9 mouse cellular contexts compared by ENCODE assay signal in genomic region chr11:32340476-32341473, GRCm38 (mm10). TPM values are rescaled to one million over a fixed set of nuclear protein-coding genes. Genes with fewer than 3 reads are reported as not detected.
A peak's percentile ranks its signal among the peaks of the same experiment; 100 is the strongest.
DNase-seq lines count a peak whose midpoint lies in the region; ATAC-seq and TF ChIP-seq lines count a peak whose summit lies in the region.
"Had no signal": no experiment of that assay in that cellular context is flagged by ENCODE, and none has a peak within 500 bp of the region (broad histone marks: within the 10 kb centered on the region; RNA-seq: fewer than 3 reads in every experiment).

No protein-coding gene starts in this region.

- H3K9me3 ChIP-seq in forebrain, postnatal 0 days (ENCODE audit: low read length) = no peaks in the 10 kb centered on the region
- 0 out of 2 replicates have a peak, but pooled peaks cover 2% of the 10 kb centered on the region for H3K9me3 ChIP-seq in kidney, embryonic 14.5 days (ENCODE audit: control insufficient read depth, low read length)
- H3K9me3 ChIP-seq in midbrain, embryonic 12.5 days = no peaks in the 10 kb centered on the region

- no peak overlapping the region for H3K4me3 ChIP-seq in forebrain, postnatal 0 days (ENCODE audit: low read depth, low read length)
- H3K4me3 ChIP-seq in kidney, embryonic 14.5 days (ENCODE audit: low read length) = no peak overlapping the region
- H3K4me3 ChIP-seq in midbrain, embryonic 12.5 days = no peak overlapping the region
- H3K4me3 ChIP-seq: limb, embryonic 12.5 days had no signal

- H3K4me1 ChIP-seq in forebrain, postnatal 0 days (ENCODE audit: insufficient read depth) = no peaks in the 10 kb centered on the region
- peaks cover 20% of the 10 kb centered on the region; the same call in 1 of the 2 replicates for H3K4me1 ChIP-seq in kidney, embryonic 14.5 days (ENCODE audit: control insufficient read depth, insufficient read depth, low read length)
- no peaks in the 10 kb centered on the region for H3K4me1 ChIP-seq in midbrain, embryonic 12.5 days

- no peak overlapping the region for H3K27ac ChIP-seq in forebrain, postnatal 0 days (ENCODE audit: low read depth, low read length)
- peak overlapping the region; percentile 27; the same call in 1 of the 2 replicates for H3K27ac ChIP-seq in kidney, embryonic 14.5 days (ENCODE audit: low read depth, low read length)
- H3K27ac ChIP-seq in midbrain, embryonic 12.5 days (replicated peaks) = no peak overlapping the region
- H3K27ac ChIP-seq: limb, embryonic 12.5 days had no signal

- 48% methylated on average over 17 of the region's 17 CpGs for WGBS in forebrain, postnatal 0 days
- 20% methylated on average over 17 of the region's 17 CpGs for WGBS in kidney, embryonic 14.5 days
- WGBS in midbrain, embryonic 12.5 days = 46% methylated on average over 17 of the region's 17 CpGs

- H3K9ac ChIP-seq in forebrain, postnatal 0 days = no peak overlapping the region
- H3K9ac ChIP-seq in kidney, embryonic 14.5 days (ENCODE audit: low read depth, low read length) = no peak overlapping the region
- no peak overlapping the region for H3K9ac ChIP-seq in midbrain, embryonic 12.5 days (replicated peaks)
- H3K9ac ChIP-seq: limb, embryonic 12.5 days had no signal

- no peaks in the 10 kb centered on the region for H3K36me3 ChIP-seq in forebrain, postnatal 0 days (ENCODE audit: insufficient read depth)
- H3K36me3 ChIP-seq in kidney, embryonic 14.5 days (ENCODE audit: control insufficient read depth, insufficient read depth, low read length) = no peaks in the 10 kb centered on the region
- no peaks in the 10 kb centered on the region for H3K36me3 ChIP-seq in midbrain, embryonic 12.5 days
- H3K36me3 ChIP-seq: limb, embryonic 12.5 days had no signal

- H3K27me3 ChIP-seq in forebrain, postnatal 0 days (ENCODE audit: insufficient read depth, low read length) = no peaks in the 10 kb centered on the region
- H3K27me3 ChIP-seq in kidney, embryonic 14.5 days (ENCODE audit: control insufficient read depth, insufficient read depth, low read length) = no peaks in the 10 kb centered on the region
- no peaks in the 10 kb centered on the region for H3K27me3 ChIP-seq in midbrain, embryonic 12.5 days
- H3K27me3 ChIP-seq: limb, embryonic 12.5 days had no signal

- peak; percentile 56 to 72 for DNase-seq in cerebellum, postnatal 14 days
- no peak for DNase-seq in cerebellum, adult 11-12 months
- peak; percentile 56 for DNase-seq in urinary bladder, postnatal 14 days (ENCODE audit: low spot score)
- no peak for DNase-seq in urinary bladder, postnatal 10 days (ENCODE audit: low spot score)
- DNase-seq in forebrain, postnatal 0 days = peak; percentile 63
- DNase-seq in thymus, postnatal 14 days = peak; percentile 38

- ATAC-seq in forebrain, postnatal 0 days = peak; percentile 62
- peak; percentile 81 for ATAC-seq in kidney, embryonic 14.5 days (ENCODE audit: low FRiP score, low TSS enrichment)
- peak; percentile 54 for ATAC-seq in midbrain, embryonic 12.5 days (ENCODE audit: low FRiP score, low read depth)

- TF ChIP-seq CTCF in forebrain, postnatal 0 days (IDR thresholded peaks at IDR 0.05; ENCODE audit: low read depth) = peak; percentile 76

- no peak overlapping the region for H3K4me2 ChIP-seq in forebrain, postnatal 0 days (ENCODE audit: low read depth)
- no peak overlapping the region for H3K4me2 ChIP-seq in kidney, embryonic 14.5 days (replicated peaks; ENCODE audit: low read depth, low read length)
- no peak overlapping the region for H3K4me2 ChIP-seq in midbrain, embryonic 12.5 days (replicated peaks)
- H3K4me2 ChIP-seq: limb, embryonic 12.5 days had no signal

RNA-seq across cellular contexts. Expression of gene Sh3pxd2b, which starts 6.8 kb away (rescaled TPM):
- total RNA-seq in forebrain, postnatal 0 days (2014; rRNA removed) = 26.0 and 35.9 TPM in 2 replicates
- 5.7 and 7.4 TPM in 2 replicates for polyA plus RNA-seq in forebrain, postnatal 0 days (2015; fragmentation: Nextera tagmentation; extraction: Ambion mirVana)
- 19.1 and 25.2 TPM in 2 replicates for polyA plus RNA-seq in kidney, embryonic 14.5 days (2014; fragmentation: Nextera tagmentation; extraction: Ambion mirVana)
- 30.0 and 30.7 TPM in 2 replicates for polyA plus RNA-seq in midbrain, embryonic 12.5 days (2016; fragmentation: Nextera tagmentation; extraction: Ambion mirVana)

RNA-seq across cellular contexts. Expression of gene Hbq1a, which starts 40.9 kb away (rescaled TPM):
- 1.3 and 1.6 TPM in 2 replicates for total RNA-seq in forebrain, postnatal 0 days (2014; rRNA removed)
- polyA plus RNA-seq in forebrain, postnatal 0 days (2015; fragmentation: Nextera tagmentation; extraction: Ambion mirVana) = 2.3 and 2.6 TPM in 2 replicates
- 0.77 TPM in 1 of 2 replicates, not detected in the other for polyA plus RNA-seq in kidney, embryonic 14.5 days (2014; fragmentation: Nextera tagmentation; extraction: Ambion mirVana)
- polyA plus RNA-seq in midbrain, embryonic 12.5 days (2016; fragmentation: Nextera tagmentation; extraction: Ambion mirVana) = 0.75 and 0.92 TPM in 2 replicates
- polyA plus RNA-seq: limb, embryonic 12.5 days had no signal

RNA-seq across cellular contexts. Expression of gene Hba-a2, which starts 44.5 kb away (rescaled TPM):
- 789 and 953 TPM in 2 replicates for total RNA-seq in forebrain, postnatal 0 days (2014; rRNA removed)
- polyA plus RNA-seq in forebrain, postnatal 0 days (2015; fragmentation: Nextera tagmentation; extraction: Ambion mirVana) = 1,191 and 1,686 TPM in 2 replicates
- 5,998 and 6,905 TPM in 2 replicates for polyA plus RNA-seq in kidney, embryonic 14.5 days (2014; fragmentation: Nextera tagmentation; extraction: Ambion mirVana)
- polyA plus RNA-seq in midbrain, embryonic 12.5 days (2016; fragmentation: Nextera tagmentation; extraction: Ambion mirVana) = 6,134 and 7,278 TPM in 2 replicates

RNA-seq across cellular contexts. Expression of gene Hbq1b, which starts 54.0 kb away (rescaled TPM):
- 0.71 and 1.8 TPM in 2 replicates for total RNA-seq in forebrain, postnatal 0 days (2014; rRNA removed)
- 3.5 and 5.5 TPM in 2 replicates for polyA plus RNA-seq in forebrain, postnatal 0 days (2015; fragmentation: Nextera tagmentation; extraction: Ambion mirVana)
- 0.69 and 1.6 TPM in 2 replicates for polyA plus RNA-seq in kidney, embryonic 14.5 days (2014; fragmentation: Nextera tagmentation; extraction: Ambion mirVana)
- 3.4 and 4.3 TPM in 2 replicates for polyA plus RNA-seq in midbrain, embryonic 12.5 days (2016; fragmentation: Nextera tagmentation; extraction: Ambion mirVana)

RNA-seq across cellular contexts. Expression of gene Hba-a1, which starts 57.5 kb away (rescaled TPM):
- 405 and 563 TPM in 2 replicates for total RNA-seq in forebrain, postnatal 0 days (2014; rRNA removed)
- polyA plus RNA-seq in forebrain, postnatal 0 days (2015; fragmentation: Nextera tagmentation; extraction: Ambion mirVana) = 490 and 723 TPM in 2 replicates
- polyA plus RNA-seq in kidney, embryonic 14.5 days (2014; fragmentation: Nextera tagmentation; extraction: Ambion mirVana) = 2,390 and 2,705 TPM in 2 replicates
- polyA plus RNA-seq in midbrain, embryonic 12.5 days (2016; fragmentation: Nextera tagmentation; extraction: Ambion mirVana) = 2,872 and 3,406 TPM in 2 replicates

Comparison
In these comparisons a context has a peak if more than half of its experiments do, and no peak if none do; other contexts are left out.
1. DNase-seq: peak in cerebellum, postnatal 14 days (2 of 2), urinary bladder, postnatal 14 days (single experiment), forebrain, postnatal 0 days (single experiment) and thymus, postnatal 14 days (single experiment); none in cerebellum, adult 11-12 months (single experiment) and urinary bladder, postnatal 10 days (single experiment).
2. Peak in every context shown above with its lines, with median percentiles within 50 percentile points of each other: ATAC-seq.